Mouse (Mus musculus) embryo, embryonic 10 days (tissue): ENCODE results near the gene Hspa1l.

Source experiments
- DNase-seq: peaks from one replicate; pipeline ENCODE4 v3.0.0-alpha.2; 2015; ENCODE audit warnings: low spot score

Gene Hspa1l

GRCm38 (mm10) chr17:35024261-35024660, 51.8 kb downstream of the Hspa1l start:
- no peak for DNase-seq

DNA sequence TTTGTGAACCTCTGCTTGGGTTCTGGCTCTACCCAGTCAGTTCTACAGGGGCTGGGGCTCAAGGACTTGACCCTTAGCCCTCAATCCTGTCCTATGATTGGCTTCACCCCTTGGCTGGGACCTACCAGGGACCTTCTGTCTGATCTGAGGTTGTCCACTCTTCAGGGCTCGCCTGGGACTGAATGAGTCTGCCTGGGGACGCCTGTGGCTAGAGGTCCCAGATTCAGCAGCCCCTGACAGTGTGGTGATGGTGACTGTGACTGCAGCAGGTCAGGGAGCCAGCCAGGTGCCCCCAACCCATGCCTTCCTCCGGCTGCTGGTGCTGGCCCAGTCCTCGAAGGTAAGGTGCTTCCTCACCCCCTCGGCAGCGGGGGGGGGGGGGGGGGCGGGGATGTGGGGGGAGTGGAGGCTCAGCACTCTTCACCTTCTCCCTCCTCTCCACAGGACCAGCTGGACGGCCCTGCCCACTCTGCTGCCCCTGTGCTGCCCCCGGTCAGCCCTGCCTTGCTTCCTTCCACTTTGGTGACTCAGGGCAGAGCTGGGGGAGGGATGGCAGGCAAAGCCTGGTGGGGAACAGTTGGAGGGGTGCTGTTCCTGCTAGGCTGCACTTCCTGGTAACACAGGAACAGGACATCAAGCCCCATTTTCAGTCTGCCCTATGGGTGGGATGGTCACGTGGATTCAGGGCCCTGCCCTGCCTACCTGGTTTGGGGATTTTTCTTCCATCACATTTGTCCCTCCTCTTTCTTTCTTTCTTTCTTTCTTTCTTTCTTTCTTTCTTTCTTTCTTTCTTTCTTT, 52.4 kb downstream of the Hspa1l start:
- DNase-seq: no peak

DNA sequence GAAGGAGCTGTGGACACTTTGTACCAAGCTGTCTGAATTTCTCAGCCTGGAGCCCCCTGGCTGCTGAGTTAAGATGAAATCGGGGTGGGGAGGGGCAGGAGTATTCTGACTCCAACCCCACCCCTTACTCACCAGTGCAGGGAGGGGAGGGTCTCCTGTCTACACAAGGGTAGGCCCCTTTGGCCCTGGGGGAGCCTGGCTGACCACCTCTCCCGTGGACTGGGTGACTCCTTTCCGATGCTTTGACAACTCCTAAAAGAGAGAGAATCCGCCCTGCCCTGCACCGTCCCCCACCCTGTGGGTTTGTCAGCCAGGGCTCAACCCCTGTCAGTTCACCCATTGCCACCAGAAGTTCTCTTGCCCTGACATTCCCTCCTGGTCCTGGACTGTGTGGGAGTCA, 53.7 kb downstream of the Hspa1l start:
- no peak for DNase-seq

GRCm38 (mm10) chr17:35027277-35028068, 55.0 kb downstream of the Hspa1l start, which contains the start of gene Sapcd1:
Sapcd1 (minus strand) TSS chr17:35028016.
- DNase-seq: no peak

- DNase-seq: no peak
Observed at GRCm38 (mm10) chr17:35028315-35028714, 55.8 kb downstream of the Hspa1l start.
